Mouse (Mus musculus) G1E (cell line): ENCODE results near the gene Erbb2.

ENCODE experiments used
- CTCF ChIP-seq: IDR thresholded peaks from 2 replicates; pipeline ENCODE4 v1.5.1; 2012; ENCODE audit warnings: low read depth, low read length, inconsistent platforms, mixed read lengths
- GATA1 ChIP-seq: IDR thresholded peaks from 2 replicates; pipeline ENCODE4 v1.6.1; 2012; ENCODE audit warnings: borderline replicate concordance, low read length, inconsistent platforms, mixed read lengths
- GATA2 ChIP-seq: IDR thresholded peaks from 2 replicates; pipeline ENCODE4 v1.6.1; 2012; ENCODE audit warnings: low read depth, low read length, inconsistent platforms, borderline replicate concordance
- POLR2AphosphoS5 ChIP-seq: IDR thresholded peaks from 2 replicates; pipeline ENCODE4 v1.6.1; 2012; ENCODE audit warnings: low read depth, low read length, inconsistent platforms; ENCODE audit not compliant: insufficient replicate concordance
- TAL1 ChIP-seq: conservative IDR thresholded peaks from 2 replicates; pipeline ENCODE4 v1.6.1; 2012; ENCODE audit warnings: low read depth, low read length, inconsistent platforms, mixed read lengths

DNA sequence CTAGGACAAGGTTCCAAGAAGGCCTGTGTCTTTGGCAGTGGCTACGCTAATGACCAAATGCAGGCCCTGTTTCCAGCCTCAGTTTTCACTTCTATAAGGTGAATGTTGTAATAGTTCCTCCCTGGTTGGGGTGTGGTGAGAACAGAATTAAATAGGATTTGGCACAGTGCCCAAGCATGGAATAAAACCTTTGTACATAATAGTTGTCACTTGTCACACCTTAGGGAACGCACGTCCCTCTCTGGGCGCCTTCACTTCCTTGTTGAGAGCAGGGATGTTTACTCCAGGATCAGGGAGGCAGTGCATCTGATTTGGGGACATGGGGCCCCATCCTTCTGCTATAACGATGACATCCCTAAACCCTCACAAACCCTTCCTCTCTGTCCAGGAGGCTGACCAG, 16.2 kb downstream of the Erbb2 start:
- TF ChIP-seq CTCF (no peak), POLR2AphosphoS5 (no peak), GATA2 (no peak), GATA1 (no peak), TAL1 (no peak)
